Mouse (Mus musculus) kidney, embryonic 16.5 days (tissue): ENCODE results near the gene Sipa1l2. TPM values are rescaled to one million over a fixed set of nuclear protein-coding genes. Genes with fewer than 3 reads are reported as not detected.

Source experiments
- ATAC-seq: fragments of 200-750 bp; cut with Nextera tagmentation; 2 replicates; pipeline ENCODE4 v1.8.0; 2017; ENCODE audit warnings: moderate TSS enrichment; ENCODE audit not compliant: low FRiP score, low TSS enrichment
- H3K27ac ChIP-seq: fragments of 300-500 bp; sonication (generic); 2 replicates; pipeline ENCODE4 v1.5.1; 2014; ENCODE audit warnings: low read length
- H3K27me3 ChIP-seq: fragments of 300-500 bp; sonication (generic); 2 replicates; pipeline ENCODE4 v1.6.1; 2014; ENCODE audit warnings: low read length, control low read depth, mixed read lengths; ENCODE audit not compliant: insufficient read depth
- H3K36me3 ChIP-seq: fragments of 300-500 bp; sonication (generic); 2 replicates; pipeline ENCODE4 v1.6.1; 2014; ENCODE audit warnings: low read length, control low read depth, mixed read lengths; ENCODE audit not compliant: insufficient read depth
- H3K4me1 ChIP-seq: fragments of 300-500 bp; sonication (generic); 2 replicates; pipeline ENCODE4 v1.6.1; 2014; ENCODE audit warnings: low read length, control low read depth, mixed read lengths; ENCODE audit not compliant: insufficient read depth
- H3K4me2 ChIP-seq: fragments of 300-500 bp; sonication (generic); replicated peaks from 2 replicates; pipeline ENCODE4 v1.6.1; 2014; ENCODE audit warnings: low read depth, low read length
- H3K4me3 ChIP-seq: fragments of 300-500 bp; sonication (generic); 2 replicates; pipeline ENCODE4 v1.5.1; 2014; ENCODE audit warnings: mild to moderate bottlenecking, low read length
- H3K9ac ChIP-seq: fragments of 300-500 bp; sonication (generic); replicated peaks from 2 replicates; pipeline ENCODE4 v1.6.1; 2014; ENCODE audit warnings: low read length
- H3K9me3 ChIP-seq: fragments of 300-500 bp; sonication (generic); 2 replicates; pipeline ENCODE4 v1.6.1; 2016; ENCODE audit warnings: low read length, control low read depth
- WGBS: fragments of 180-500 bp; shearing (Covaris S2); extraction: QIAGEN DNeasy Blood & Tissue Kit; methylation state at CpG from one replicate; pipeline ENCODE4 v1.1.7; 2014; 5-methylcytosine and 5-hydroxymethylcytosine counted together
- polyA plus RNA-seq: library from polyadenylated mRNA; unstranded; fragments of >200 nt; fragmentation: Nextera tagmentation; extraction: Ambion mirVana; gene quantifications from 2 replicates; pipeline ENCODE4 v1.2.1, GENCODE M21; 2015

The Sipa1l2 gene
- polyA plus RNA-seq, 1 experiment from 2014 or later, result 18.1 TPM

DNA sequence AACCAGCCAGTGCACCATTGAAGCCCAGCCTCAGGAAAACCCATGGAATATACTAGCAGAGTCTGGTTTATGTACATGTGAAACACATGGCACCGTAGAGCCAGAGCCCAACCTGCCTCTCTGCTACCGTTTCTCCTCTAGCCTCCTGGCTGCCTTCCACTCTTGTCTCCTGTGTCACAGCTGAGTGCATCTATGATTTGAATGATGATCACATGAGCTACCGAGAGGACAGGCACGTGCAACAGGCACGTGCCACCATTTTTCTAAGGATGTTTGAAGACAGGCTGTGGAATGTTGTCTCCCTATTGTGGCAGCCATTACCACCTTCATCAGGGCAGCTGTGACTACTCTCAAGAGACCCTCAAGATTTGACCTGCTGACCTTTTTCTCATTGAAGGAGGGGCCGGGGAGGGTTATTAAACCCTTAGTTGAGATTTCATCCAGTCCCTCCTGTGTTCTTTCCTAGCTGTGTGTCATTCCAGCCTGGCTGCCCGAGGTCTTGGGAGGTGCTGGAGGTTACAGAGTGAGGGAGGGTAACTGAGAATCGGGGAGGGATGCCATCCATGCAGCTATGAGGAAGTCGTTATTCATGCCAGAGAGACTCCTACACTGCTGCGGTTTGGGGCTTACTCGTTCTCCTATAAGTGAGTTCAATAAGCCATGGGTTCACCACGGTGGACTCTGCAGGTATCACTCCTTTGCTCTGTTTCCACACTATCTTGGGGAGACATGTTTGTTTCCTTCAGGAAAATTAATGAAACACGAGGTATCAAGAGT, 181.0 kb downstream of the Sipa1l2 start:
- Histone ChIP-seq H3K9ac (no peak overlapping the region), H3K27me3 (no peaks in the 10 kb centered on the region), H3K36me3 (no peaks in the 10 kb centered on the region), H3K4me2 (no peak overlapping the region), H3K27ac (peak overlapping the region; percentile 56; the same call in 1 of the 2 replicates), H3K4me1 (peaks cover 33% of the 10 kb centered on the region), H3K9me3 (no peaks in the 10 kb centered on the region), H3K4me3 (no peak overlapping the region)
- 15% methylated on average over 13 of the region's 13 CpGs for WGBS
- ATAC-seq, result peak; percentile 28

DNA sequence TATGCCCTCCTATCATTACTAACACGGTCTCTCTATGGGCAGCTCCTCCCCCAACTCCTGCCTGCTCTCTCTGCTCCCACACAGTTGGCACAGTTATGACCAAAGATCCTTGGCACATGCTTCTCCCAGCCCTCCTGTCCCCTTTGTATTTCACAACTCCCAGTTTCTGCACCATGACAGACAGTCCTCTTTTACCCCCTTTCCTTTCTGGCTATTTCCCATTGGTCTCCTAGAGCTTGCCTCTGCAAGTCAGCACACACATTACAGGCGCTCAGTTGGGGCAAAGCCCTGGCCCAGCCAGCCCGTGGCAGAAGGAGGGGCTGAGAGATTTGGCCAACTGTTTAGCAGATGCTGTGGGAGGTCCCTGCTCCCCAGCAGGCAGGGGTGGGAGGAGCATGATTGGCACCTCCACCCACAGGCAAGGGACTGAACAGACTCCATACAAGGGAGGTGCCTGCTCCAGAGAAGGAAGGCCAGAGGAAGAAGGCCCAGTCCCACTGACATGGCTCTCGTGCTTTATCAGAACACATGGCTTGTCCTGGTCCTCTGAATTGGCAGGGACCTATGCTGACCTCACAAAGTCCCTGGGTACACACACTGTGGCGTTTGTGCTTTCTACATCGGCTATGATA, 184.0 kb downstream of the Sipa1l2 start:
- ATAC-seq, result peak; percentile 57
- H3K27ac ChIP-seq, result no peak overlapping the region
- peaks cover 33% of the 10 kb centered on the region for H3K4me1 ChIP-seq
- no peaks in the 10 kb centered on the region for H3K9me3 ChIP-seq
- H3K9ac ChIP-seq, result no peak overlapping the region
- WGBS, result 38% methylated on average over 6 of the region's 6 CpGs
- H3K4me3 ChIP-seq, result no peak overlapping the region
- no peak overlapping the region for H3K4me2 ChIP-seq
- no peaks in the 10 kb centered on the region for H3K27me3 ChIP-seq
- H3K36me3 ChIP-seq, result no peaks in the 10 kb centered on the region

DNA sequence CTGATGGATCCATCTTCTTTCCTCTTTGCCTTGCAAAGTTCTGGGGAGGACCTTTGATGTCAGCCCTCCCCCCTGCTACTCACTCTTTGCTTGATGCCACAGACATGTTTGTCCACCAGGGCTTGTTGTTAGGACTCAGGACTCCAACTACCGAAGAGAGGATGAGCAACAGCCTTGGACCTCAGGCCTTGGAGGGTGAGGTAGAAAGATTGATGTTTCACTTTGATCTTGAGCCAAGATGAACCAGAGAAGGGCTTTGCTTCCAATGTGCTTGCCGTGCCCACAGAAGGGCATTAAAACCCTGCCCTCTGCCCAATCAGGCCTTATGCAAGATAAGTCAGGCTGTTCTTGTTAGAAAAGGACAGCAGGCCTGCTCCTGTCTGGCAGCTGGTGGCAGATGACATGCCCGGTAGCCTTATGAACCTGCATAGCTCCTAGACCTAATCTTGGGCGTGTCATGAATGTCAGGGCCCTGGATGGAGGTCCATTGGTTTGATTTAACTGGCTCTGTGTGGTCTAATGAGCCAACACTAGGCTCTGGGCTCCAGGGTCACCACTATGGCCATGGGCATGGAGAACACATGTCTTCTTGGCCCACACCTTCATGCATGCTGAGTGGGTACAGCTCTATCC, 184.9 kb downstream of the Sipa1l2 start:
- ATAC-seq, result no peak
- Histone ChIP-seq H3K36me3 (no peaks in the 10 kb centered on the region), H3K9ac (no peak overlapping the region), H3K4me3 (no peak overlapping the region), H3K4me2 (no peak overlapping the region), H3K27ac (no peak overlapping the region), H3K9me3 (no peaks in the 10 kb centered on the region), H3K27me3 (no peaks in the 10 kb centered on the region), H3K4me1 (peaks cover 26% of the 10 kb centered on the region)
- 87% methylated on average over 4 of the region's 4 CpGs for WGBS

GRCm38 (mm10) chr8:125381674-125382073, 187.9 kb downstream of the Sipa1l2 start:
- WGBS, result 42% methylated on average over 3 of the region's 3 CpGs
- Histone ChIP-seq H3K4me1 (peaks cover 11% of the 10 kb centered on the region; the same call in 1 of the 2 replicates), H3K9ac (no peak overlapping the region), H3K9me3 (no peaks in the 10 kb centered on the region), H3K4me3 (no peak overlapping the region), H3K27me3 (no peaks in the 10 kb centered on the region), H3K36me3 (no peaks in the 10 kb centered on the region), H3K27ac (no peak overlapping the region), H3K4me2 (no peak overlapping the region)
- ATAC-seq, result peak; percentile 50

DNA sequence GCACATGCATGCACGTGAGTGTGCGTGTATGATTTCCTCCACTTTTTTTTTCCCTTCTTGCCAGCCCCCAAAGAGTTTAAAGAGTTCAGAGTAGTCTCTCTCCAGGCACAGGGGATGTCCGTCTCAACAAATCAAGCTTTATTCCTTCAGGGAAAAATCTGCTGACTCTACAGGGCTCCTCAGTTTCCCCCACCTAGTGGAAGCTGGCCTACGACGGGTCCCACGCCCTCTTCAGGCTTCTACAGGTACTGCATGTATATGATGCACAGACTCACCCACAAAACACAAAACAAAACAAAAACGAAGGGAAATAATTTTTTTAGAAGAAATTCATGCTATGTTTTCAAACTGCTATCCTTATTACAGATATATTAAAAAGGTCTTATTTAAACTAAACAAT, 189.7 kb downstream of the Sipa1l2 start:
- no peak overlapping the region for H3K9ac ChIP-seq
- no peaks in the 10 kb centered on the region for H3K9me3 ChIP-seq
- 66% methylated on average over 7 of the region's 7 CpGs for WGBS
- H3K36me3 ChIP-seq, result no peaks in the 10 kb centered on the region
- H3K27ac ChIP-seq, result no peak overlapping the region
- H3K4me1 ChIP-seq, result no peaks in the 10 kb centered on the region
- no peak for ATAC-seq
- no peaks in the 10 kb centered on the region for H3K27me3 ChIP-seq
- H3K4me2 ChIP-seq, result no peak overlapping the region
- H3K4me3 ChIP-seq, result no peak overlapping the region

GRCm38 (mm10) chr8:125379156-125379555, 190.5 kb downstream of the Sipa1l2 start:
- Histone ChIP-seq H3K36me3 (no peaks in the 10 kb centered on the region), H3K4me3 (no peak overlapping the region), H3K4me2 (no peak overlapping the region), H3K9me3 (no peaks in the 10 kb centered on the region), H3K4me1 (no peaks in the 10 kb centered on the region), H3K27me3 (no peaks in the 10 kb centered on the region), H3K27ac (no peak overlapping the region), H3K9ac (no peak overlapping the region)
- WGBS, result 43% methylated on average over 10 of the region's 10 CpGs
- no peak for ATAC-seq

DNA sequence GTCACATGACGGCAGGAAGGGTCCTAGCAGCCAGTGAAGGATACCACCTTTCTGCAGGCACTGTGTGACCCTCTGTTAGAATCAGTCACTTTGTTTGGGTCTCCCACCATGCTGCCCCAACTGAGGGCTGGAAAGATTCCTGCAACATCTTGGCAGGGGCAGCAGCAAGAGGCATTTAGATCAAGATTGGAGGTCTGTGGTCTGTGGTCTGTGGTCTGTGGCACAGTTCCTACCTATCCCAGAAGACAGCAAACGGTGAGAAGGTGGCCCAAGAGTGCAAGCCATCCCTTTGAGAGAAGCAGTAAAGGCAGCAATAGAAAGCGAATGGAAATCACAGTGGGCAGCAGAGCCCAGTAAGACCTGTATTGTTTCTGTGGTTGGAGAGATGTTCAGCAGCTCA, 191.9 kb downstream of the Sipa1l2 start:
- Histone ChIP-seq H3K4me3 (no peak overlapping the region), H3K36me3 (no peaks in the 10 kb centered on the region), H3K27ac (no peak overlapping the region), H3K4me2 (no peak overlapping the region), H3K27me3 (no peaks in the 10 kb centered on the region), H3K9ac (no peak overlapping the region), H3K4me1 (no peaks in the 10 kb centered on the region), H3K9me3 (no peaks in the 10 kb centered on the region)
- no peak for ATAC-seq
- WGBS, result 89% methylated on average over 3 of the region's 3 CpGs

DNA sequence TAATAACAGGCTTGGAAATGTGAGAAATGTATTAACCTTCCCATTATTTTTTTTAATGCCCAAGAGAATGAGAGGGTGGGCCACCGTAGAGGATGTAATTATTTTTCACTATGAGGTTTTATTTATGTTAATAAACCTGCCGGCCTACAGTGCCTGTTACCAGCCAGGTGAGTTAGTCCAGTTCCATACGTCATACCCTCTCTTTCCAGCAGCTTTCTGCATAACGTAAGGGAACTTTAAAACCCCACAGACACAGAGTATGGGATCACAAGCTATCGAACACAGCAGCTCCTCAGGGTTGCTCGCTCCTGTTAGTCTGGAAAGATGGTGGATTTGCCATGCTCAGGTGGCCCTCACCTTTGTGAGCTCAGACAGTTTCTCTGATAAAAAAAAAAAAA, 193.2 kb downstream of the Sipa1l2 start:
- H3K4me1 ChIP-seq, result no peaks in the 10 kb centered on the region
- H3K4me2 ChIP-seq, result no peak overlapping the region
- 72% methylated on average over 6 of the region's 6 CpGs for WGBS
- no peaks in the 10 kb centered on the region for H3K27me3 ChIP-seq
- H3K36me3 ChIP-seq, result no peaks in the 10 kb centered on the region
- H3K9ac ChIP-seq, result no peak overlapping the region
- H3K4me3 ChIP-seq, result no peak overlapping the region
- H3K9me3 ChIP-seq, result no peaks in the 10 kb centered on the region
- no peak overlapping the region for H3K27ac ChIP-seq
- no peak for ATAC-seq

DNA sequence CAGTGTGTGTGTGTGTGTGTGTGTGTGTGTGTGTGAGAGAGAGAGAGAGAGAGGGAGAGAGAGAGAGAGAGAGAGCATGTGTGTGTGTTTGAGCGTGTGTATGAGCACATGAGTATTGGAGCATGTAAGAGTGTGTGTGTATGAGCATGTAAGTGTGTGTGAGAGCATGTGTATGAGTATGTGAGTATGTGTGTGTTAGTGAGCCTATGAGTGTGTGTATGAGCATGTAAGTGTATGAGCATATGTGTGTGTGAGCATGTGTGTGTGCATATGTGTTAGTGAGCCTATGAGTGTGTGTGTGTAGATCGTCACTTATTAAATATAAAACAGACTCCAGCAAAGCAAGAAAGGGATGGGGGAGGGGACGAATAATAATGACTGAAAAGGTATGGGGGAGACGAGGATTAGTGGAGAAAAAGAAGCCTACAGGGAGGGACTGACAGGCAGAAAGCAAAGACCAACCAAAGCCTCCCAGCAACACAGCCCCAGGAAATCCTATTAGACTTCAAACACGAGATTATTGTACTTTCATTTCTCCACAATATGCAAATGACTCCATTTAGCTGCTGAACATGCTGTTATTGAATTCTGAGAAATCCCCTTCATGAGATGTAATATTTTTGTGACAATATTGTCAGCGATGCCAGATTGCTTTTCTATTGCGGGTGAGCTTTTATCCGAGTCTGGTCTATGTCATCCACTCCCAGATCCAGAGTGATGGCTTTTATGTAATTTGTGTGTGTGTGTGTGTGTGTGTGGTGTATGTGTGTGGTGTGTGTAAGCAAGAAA, 193.8 kb downstream of the Sipa1l2 start:
- H3K9ac ChIP-seq, result no peak overlapping the region
- 65% methylated on average over 8 of the region's 8 CpGs for WGBS
- no peak overlapping the region for H3K27ac ChIP-seq
- H3K4me2 ChIP-seq, result no peak overlapping the region
- H3K9me3 ChIP-seq, result no peaks in the 10 kb centered on the region
- ATAC-seq, result no peak
- no peaks in the 10 kb centered on the region for H3K27me3 ChIP-seq
- H3K4me1 ChIP-seq, result no peaks in the 10 kb centered on the region
- no peak overlapping the region for H3K4me3 ChIP-seq
- H3K36me3 ChIP-seq, result no peaks in the 10 kb centered on the region
